Mouse (Mus musculus) midbrain, embryonic 12.5 days (tissue): Measurements from ENCODE around the gene Abcc4. TPM values are rescaled to one million over a fixed set of nuclear protein-coding genes. Genes with fewer than 3 reads are reported as not detected.
"Not testable (repeated sequence)": the region's sequence is repeated elsewhere in the genome, so short reads cannot be mapped to it uniquely, and the experiment has no call there.

Source experiments
- ATAC-seq: fragments of 200-750 bp; cut with Nextera tagmentation; 2 replicates; pipeline ENCODE4 v1.8.0; 2017; ENCODE audit warnings: low read depth, moderate TSS enrichment, moderate library complexity; ENCODE audit not compliant: low FRiP score
- H3K27ac ChIP-seq: fragments of 300-500 bp; sonication (generic); replicated peaks from 2 replicates; pipeline ENCODE4 v1.5.1; 2016; ENCODE audit warnings: mild to moderate bottlenecking
- H3K27me3 ChIP-seq: fragments of 300-500 bp; sonication (generic); 2 replicates; pipeline ENCODE4 v1.6.1; 2016; ENCODE audit warnings: mild to moderate bottlenecking
- H3K36me3 ChIP-seq: fragments of 300-500 bp; sonication (generic); 2 replicates; pipeline ENCODE4 v1.6.1; 2016
- H3K4me1 ChIP-seq: fragments of 300-500 bp; sonication (generic); 2 replicates; pipeline ENCODE4 v1.6.1; 2016
- H3K4me2 ChIP-seq: fragments of 300-500 bp; sonication (generic); replicated peaks from 2 replicates; pipeline ENCODE4 v1.6.1; 2016; ENCODE audit warnings: mild to moderate bottlenecking, moderate library complexity
- H3K4me3 ChIP-seq: fragments of 300-500 bp; sonication (generic); 2 replicates; pipeline ENCODE4 v1.5.1; 2016; ENCODE audit warnings: mild to moderate bottlenecking
- H3K9ac ChIP-seq: fragments of 300-500 bp; sonication (generic); replicated peaks from 2 replicates; pipeline ENCODE4 v1.6.1; 2016; ENCODE audit warnings: mild to moderate bottlenecking, moderate library complexity
- H3K9me3 ChIP-seq: fragments of 300-500 bp; sonication (generic); 2 replicates; pipeline ENCODE4 v1.6.1; 2016; ENCODE audit warnings: mild to moderate bottlenecking
- WGBS: fragments of 180-500 bp; shearing (Covaris S2); methylation state at CpG from one replicate; pipeline ENCODE4 v1.1.7; 2016; 5-methylcytosine and 5-hydroxymethylcytosine counted together
- polyA plus RNA-seq: library from polyadenylated mRNA; unstranded; fragments of >200 nt; fragmentation: Nextera tagmentation; extraction: Ambion mirVana; gene quantifications from 2 replicates; pipeline ENCODE4 v1.2.1, GENCODE M21; 2016

Gene Abcc4
- polyA plus RNA-seq, 1 experiment from 2014 or later, result 3.1 TPM

DNA sequence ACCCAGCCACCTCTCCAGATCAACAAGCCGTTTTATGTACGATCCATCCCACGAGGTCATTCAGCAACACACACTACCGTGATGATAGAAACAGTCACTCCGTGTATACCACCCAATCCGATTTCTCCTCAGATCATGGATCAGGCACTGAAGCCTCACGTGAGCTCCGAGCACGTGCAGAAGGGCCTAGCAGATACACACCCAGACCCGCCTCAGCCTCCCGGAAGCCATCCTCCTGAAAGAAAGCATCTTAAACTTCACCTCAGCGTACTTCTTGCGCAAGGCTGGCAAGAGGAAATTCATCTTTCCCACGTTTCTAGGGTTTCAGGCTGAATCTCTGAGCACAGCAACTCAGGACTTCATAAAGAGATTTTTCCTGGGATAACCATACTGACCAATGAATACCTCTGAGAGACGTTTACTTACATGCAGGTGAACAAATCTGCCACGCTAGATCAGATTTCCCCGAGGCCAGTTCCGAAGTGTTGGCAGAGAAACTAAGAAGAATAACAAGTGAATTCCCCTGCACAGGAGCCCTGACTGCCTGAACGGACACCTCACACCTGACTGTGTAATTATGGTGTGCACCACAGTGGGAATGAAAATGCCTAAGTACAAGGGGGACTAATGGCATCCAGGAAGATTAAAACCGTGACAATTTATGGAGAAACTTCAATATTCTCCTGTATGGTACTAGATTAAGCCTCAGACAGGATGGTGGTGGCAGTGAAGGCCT lies 54.1 kb downstream of the Abcc4 start:
- ATAC-seq, result no peak
- Histone ChIP-seq H3K4me1 (no peaks in the 10 kb centered on the region), H3K36me3 (no peaks in the 10 kb centered on the region), H3K4me3 (no peak overlapping the region), H3K27ac (no peak overlapping the region), H3K9me3 (no peaks in the 10 kb centered on the region), H3K9ac (no peak overlapping the region), H3K27me3 (no peaks in the 10 kb centered on the region), H3K4me2 (no peak overlapping the region)
- 91% methylated on average over 20 of the region's 20 CpGs for WGBS

GRCm38 (mm10) chr14:118649895-118650256 lies 56.1 kb downstream of the Abcc4 start:
- H3K4me2 ChIP-seq, result no peak overlapping the region

DNA sequence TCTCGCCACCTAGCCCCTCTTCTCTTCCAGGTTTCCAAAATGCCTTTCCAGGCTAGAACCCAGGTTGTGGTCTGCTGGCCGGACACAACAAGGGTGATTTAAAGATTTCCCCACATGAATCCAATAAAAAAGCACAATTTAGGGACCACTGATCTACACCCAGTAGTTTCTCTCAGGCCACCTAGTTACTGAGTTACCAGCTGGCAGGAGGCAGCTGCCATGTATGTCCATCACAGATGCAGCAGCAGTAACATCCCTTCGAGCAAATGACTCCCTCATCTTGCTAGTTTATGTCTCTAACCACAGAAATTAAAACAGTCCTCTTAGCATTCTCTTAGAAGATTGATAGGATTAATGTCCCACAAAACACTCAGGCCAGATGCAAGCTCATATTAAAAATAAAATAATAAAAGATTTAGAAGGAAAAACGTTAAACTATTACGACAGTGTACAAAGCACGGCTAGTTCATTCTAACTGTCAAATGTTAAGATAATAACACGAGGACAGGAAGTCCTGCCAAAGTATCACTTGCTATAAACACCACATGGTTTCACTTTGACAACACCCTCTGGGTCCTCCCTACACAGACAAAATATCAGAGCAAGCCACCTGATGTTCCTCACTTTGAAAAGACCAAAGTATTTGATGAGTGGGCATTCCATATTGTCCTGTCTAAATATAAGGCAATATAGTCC lies 56.7 kb downstream of the Abcc4 start:
- Histone ChIP-seq H3K4me3 (no peak overlapping the region), H3K9ac (no peak overlapping the region), H3K27ac (no peak overlapping the region), H3K4me1 (no peaks in the 10 kb centered on the region), H3K36me3 (no peaks in the 10 kb centered on the region), H3K27me3 (no peaks in the 10 kb centered on the region), H3K4me2 (no peak overlapping the region), H3K9me3 (no peaks in the 10 kb centered on the region)
- 83% methylated on average over 7 of the region's 7 CpGs for WGBS
- no peak for ATAC-seq

More at GRCm38 (mm10) chr14:118649895-118650256, 56.1 kb downstream of the Abcc4 start:
- no peak for ATAC-seq
- Histone ChIP-seq H3K27me3 (no peaks in the 10 kb centered on the region), H3K4me3 (no peak overlapping the region), H3K27ac (no peak overlapping the region), H3K9ac (no peak overlapping the region), H3K36me3 (no peaks in the 10 kb centered on the region), H3K4me1 (no peaks in the 10 kb centered on the region), H3K9me3 (no peaks in the 10 kb centered on the region)
- WGBS, result 97% methylated on average over 2 of the region's 2 CpGs

DNA sequence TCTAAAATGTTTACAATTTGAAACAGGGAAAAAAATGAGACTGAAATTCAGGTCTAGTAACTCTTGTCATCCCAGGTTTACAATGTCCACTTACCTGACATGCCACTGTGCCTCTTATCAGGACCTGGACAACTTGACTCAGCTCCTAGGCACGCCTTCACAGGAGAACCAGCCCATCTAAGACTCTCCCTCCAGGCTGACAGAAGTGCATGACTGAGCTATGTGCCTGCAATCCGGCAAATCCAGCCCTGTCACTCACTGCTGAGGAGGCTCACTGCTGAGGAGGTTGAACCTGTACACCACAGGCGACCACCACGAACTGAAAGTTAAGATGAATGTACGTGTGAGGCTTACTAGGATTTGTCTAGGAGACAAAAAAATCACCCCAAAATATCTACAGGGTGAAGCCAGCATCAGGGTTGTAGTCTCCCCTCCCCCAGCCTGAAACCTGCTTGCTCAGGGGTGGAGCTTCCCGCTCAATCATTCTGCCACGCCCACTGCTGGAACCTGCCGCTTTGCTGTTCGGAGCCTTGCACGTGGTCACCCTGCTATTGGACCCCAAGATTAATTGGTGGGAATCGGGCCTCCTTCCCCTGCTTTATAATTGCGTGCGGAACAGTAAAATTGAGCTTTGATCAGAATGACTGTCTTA lies 63.0 kb downstream of the Abcc4 start:
- not testable (repeated sequence) for H3K9me3 ChIP-seq, H3K4me2 ChIP-seq, ATAC-seq, H3K27me3 ChIP-seq, H3K9ac ChIP-seq, H3K27ac ChIP-seq, H3K4me1 ChIP-seq, H3K36me3 ChIP-seq, H3K4me3 ChIP-seq
- WGBS, result 84% methylated on average over 13 of the region's 13 CpGs

DNA sequence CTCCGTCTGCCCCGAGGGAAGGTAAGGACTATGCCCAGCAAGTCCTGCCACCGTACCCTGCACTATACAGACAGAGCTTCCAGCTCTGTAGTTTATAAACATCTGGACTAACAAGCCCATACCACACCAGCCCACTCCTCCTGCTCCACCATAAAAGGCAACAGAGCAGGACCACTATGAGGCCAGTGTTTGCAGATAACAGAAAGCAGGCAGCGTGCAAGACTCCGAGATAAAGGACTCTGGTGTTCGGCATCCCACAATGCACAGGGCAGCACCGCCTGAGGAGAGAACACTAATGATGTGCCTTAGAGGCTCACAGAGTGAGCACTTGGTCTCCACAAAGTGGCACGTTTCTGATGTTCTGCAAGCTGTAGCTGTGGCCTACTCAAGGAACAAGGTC lies 63.9 kb downstream of the Abcc4 start:
- H3K27ac ChIP-seq, result no peak overlapping the region
- H3K9me3 ChIP-seq, result no peaks in the 10 kb centered on the region
- H3K4me3 ChIP-seq, result no peak overlapping the region
- no peak for ATAC-seq
- WGBS, result 87% methylated on average over 8 of the region's 8 CpGs
- no peaks in the 10 kb centered on the region; the same call in 1 of the 2 replicates for H3K27me3 ChIP-seq
- no peak overlapping the region for H3K4me2 ChIP-seq
- H3K4me1 ChIP-seq, result no peaks in the 10 kb centered on the region
- H3K9ac ChIP-seq, result no peak overlapping the region
- H3K36me3 ChIP-seq, result no peaks in the 10 kb centered on the region

- ATAC-seq, result no peak
- Histone ChIP-seq H3K27me3 (no peaks in the 10 kb centered on the region; the same call in 1 of the 2 replicates), H3K4me3 (no peak overlapping the region), H3K4me2 (no peak overlapping the region), H3K36me3 (no peaks in the 10 kb centered on the region), H3K27ac (no peak overlapping the region), H3K4me1 (0 out of 2 replicates have a peak, but pooled peaks cover 3% of the 10 kb centered on the region), H3K9ac (no peak overlapping the region), H3K9me3 (no peaks in the 10 kb centered on the region)
- whole genome bisulfite sequencing, result 82% methylated on average over 25 of the region's 25 CpGs
Observed at GRCm38 (mm10) chr14:118638447-118639275, 67.4 kb downstream of the Abcc4 start.

DNA sequence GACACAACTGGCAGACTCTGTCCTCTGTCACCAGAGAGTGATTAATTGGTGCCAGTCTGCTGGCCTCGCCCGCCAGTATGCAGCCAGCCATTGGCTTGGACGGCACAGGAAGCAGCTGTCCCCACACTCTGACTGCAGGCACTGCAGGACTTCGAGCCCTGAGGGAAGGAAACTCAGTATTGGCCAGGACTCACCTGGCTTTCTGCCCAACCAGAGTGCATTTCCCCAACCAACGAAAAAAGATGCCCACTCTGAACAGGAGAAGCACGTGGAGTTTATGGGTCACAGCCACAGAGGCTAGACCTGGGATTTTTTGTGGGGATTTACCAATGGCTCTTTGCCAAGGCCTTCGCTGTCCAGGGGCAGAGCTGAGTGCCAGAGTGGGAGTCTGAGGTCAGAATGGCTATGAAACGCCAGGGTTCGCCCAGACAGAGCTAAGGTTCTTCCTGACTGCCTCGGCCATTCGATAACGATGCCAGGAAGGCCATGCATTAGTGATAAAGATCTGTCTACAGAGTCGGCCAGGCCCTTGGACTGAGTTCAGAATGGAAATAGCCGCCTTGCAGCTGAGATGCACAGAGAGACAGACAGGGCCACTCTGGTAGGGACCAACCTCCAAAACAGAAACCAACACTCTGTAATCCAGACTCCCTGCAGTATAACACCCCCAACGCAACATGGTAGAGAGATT lies 70.4 kb downstream of the Abcc4 start:
- WGBS, result 84% methylated on average over 15 of the region's 15 CpGs
- H3K27me3 ChIP-seq, result no peaks in the 10 kb centered on the region
- no peak overlapping the region for H3K4me2 ChIP-seq
- no peak for ATAC-seq
- no peak overlapping the region for H3K27ac ChIP-seq
- 0 out of 2 replicates have a peak, but pooled peaks cover 3% of the 10 kb centered on the region for H3K4me1 ChIP-seq
- H3K9ac ChIP-seq, result no peak overlapping the region
- no peaks in the 10 kb centered on the region for H3K36me3 ChIP-seq
- H3K9me3 ChIP-seq, result no peaks in the 10 kb centered on the region
- H3K4me3 ChIP-seq, result no peak overlapping the region

GRCm38 (mm10) chr14:118629649-118630048 lies 76.4 kb downstream of the Abcc4 start:
- no peak for ATAC-seq
- Histone ChIP-seq H3K36me3 (no peaks in the 10 kb centered on the region), H3K4me2 (no peak overlapping the region), H3K4me3 (no peak overlapping the region), H3K27me3 (no peaks in the 10 kb centered on the region), H3K27ac (no peak overlapping the region), H3K9me3 (no peaks in the 10 kb centered on the region), H3K4me1 (no peaks in the 10 kb centered on the region), H3K9ac (no peak overlapping the region)
- 88% methylated on average over 8 of the region's 8 CpGs for WGBS

DNA sequence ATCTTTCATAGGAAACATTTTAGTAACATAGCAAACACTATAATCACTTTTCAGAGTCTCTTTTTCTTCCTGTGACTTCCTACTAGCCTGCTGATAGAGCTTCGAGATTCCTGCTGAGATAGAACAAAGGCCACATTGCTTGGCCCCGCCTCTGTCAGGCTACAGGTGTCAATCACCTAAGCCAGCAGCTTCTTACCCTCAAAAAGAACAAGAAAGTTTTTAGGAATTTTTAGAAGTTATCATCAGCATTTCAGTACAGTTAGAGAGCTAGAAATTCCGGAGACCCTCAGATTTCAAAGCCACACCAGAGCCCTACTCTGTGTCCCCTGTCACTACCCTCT lies 84.6 kb downstream of the Abcc4 start:
- no peak for ATAC-seq
- Histone ChIP-seq H3K4me2 (no peak overlapping the region), H3K4me3 (no peak overlapping the region), H3K4me1 (no peaks in the 10 kb centered on the region), H3K27me3 (no peaks in the 10 kb centered on the region), H3K9me3 (no peaks in the 10 kb centered on the region), H3K27ac (no peak overlapping the region), H3K9ac (no peak overlapping the region), H3K36me3 (no peaks in the 10 kb centered on the region)
- WGBS, result 55% methylated on average over 3 of the region's 3 CpGs

DNA sequence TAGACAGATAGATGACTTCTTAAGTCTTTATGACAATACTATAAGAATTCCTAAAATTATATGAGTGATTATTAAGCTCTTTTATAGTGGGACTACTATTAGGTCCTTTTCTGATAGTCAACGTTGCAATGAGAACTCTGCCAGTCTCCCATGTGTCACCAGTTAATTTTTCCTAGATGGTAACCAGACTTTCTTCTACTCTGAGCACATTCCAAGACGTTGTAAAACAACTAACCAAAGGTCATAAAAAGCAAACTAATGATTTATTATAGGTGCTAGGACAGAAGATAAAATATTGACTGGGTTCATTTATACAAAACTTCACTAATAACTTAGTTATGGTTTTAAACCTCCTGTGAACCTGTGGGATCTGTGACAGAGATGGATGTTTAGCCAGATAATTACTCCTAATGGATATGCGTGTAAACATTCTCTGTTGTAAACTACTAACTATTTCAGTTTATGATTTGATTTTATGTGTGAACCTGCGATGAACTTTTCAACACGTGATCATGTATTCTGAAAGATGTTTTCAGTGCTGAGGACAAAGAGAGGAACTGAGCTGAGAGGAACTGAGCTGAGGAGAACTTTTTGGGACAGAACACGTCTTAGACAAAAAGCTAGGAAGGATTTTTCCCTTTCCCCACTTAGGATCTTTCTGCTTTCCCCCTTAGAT lies 85.1 kb downstream of the Abcc4 start:
- Histone ChIP-seq H3K9me3 (no peaks in the 10 kb centered on the region), H3K4me2 (no peak overlapping the region), H3K9ac (no peak overlapping the region), H3K4me3 (no peak overlapping the region), H3K27me3 (no peaks in the 10 kb centered on the region), H3K36me3 (no peaks in the 10 kb centered on the region), H3K4me1 (no peaks in the 10 kb centered on the region), H3K27ac (no peak overlapping the region)
- no peak for ATAC-seq
- WGBS, result 81% methylated on average over 6 of the region's 6 CpGs

DNA sequence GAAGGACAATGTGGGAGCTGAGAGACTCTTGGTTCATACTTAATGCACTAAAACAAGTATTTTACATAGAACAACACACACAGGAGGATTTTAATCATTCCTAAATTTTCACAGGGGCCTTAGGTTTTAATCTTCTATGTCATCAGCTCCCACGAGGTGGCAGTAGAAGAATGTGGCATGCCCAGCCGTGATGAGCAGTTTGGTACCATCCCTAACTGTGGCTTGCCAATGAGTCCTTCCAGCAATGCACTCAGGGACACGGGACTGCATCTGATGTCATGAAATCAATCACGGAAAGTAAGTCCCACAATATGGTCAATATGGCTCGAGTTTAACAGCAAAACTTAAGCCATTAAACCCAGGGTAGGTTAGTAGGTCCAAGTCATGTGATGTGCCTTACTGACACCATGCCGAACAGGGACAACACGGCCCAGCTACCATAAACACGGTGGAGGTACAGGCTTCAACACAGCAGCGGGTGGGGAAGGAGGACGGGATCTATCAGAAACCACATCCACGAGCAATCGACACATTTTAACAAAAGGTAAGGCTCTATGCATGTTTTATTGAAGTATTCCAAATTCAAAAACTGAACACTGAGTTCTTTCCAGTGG lies 89.2 kb downstream of the Abcc4 start:
- Histone ChIP-seq H3K4me3 (no peak overlapping the region), H3K36me3 (no peaks in the 10 kb centered on the region), H3K9me3 (no peaks in the 10 kb centered on the region), H3K27me3 (no peaks in the 10 kb centered on the region), H3K9ac (no peak overlapping the region), H3K4me1 (no peaks in the 10 kb centered on the region), H3K27ac (no peak overlapping the region), H3K4me2 (no peak overlapping the region)
- ATAC-seq, result peak; percentile 54; the same call in 1 of the 2 replicates
- WGBS, result 79% methylated on average over 12 of the region's 12 CpGs
